Mouse (Mus musculus): ENCODE results near the gene Ackr3. TPM values are rescaled to one million over a fixed set of nuclear protein-coding genes. Genes with fewer than 3 reads are reported as not detected.

The Ackr3 gene
- polyA plus RNA-seq, 1 experiment from 2014 or later, result 27.0 TPM

DNA sequence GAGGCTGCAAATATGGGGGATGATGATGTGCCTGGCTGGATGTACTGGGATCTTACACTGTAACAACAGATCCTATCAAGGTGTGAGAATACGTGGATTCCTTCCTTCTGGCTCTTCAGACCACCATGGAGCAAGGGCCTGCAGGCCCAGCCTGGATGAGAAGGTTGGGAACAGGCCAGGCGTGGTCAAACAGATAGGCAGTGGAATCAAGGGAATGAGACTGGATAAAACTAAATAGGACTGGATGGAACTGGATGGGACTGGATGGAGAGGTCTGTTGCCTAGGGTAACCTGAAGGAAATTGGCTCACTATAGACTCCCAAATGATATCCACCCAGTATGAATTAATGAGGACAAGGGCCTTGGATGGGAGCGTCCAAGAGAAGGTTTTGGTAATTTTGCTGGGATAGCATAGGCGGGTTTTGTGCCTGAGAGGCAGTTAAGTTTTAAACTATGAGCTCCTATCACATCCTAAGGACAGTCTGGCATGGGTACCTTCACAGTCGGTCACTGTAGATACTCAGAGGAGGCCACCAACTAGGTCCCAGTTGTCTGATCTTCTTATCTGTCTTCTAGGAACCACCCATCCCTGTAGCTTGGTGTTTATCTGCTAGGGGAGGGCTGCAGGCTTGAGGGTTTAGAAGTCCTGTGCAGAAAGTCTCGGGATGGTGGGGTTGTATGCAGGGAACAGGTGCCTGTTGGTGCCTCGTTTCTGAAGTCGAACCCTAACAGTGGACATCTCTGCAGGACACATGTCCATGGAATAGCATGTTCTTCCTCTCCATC, 44.2 kb downstream of the Ackr3 start:
- H3K9ac ChIP-seq (ENCODE audit: low read length), result no peak overlapping the region
- H3K4me3 ChIP-seq (ENCODE audit: low read length), result no peak overlapping the region
- H3K36me3 ChIP-seq (ENCODE audit: control insufficient read depth, insufficient read depth), result no peaks in the 10 kb centered on the region
- H3K9me3 ChIP-seq (replicated peaks; ENCODE audit: control insufficient read depth, low read length), result no peaks in the 10 kb centered on the region
- no peaks in the 10 kb centered on the region for H3K27me3 ChIP-seq (ENCODE audit: control insufficient read depth, insufficient read depth, low read length)
- 85% methylated on average over 8 of the region's 8 CpGs for WGBS
- no peaks in the 10 kb centered on the region for H3K4me1 ChIP-seq (ENCODE audit: control insufficient read depth, insufficient read depth, low read length)
- H3K4me2 ChIP-seq (ENCODE audit: low read depth, low read length), result no peak overlapping the region
- no peak for ATAC-seq (replicated peaks; ENCODE audit: extremely low read depth, insufficient read depth, low FRiP score)
- H3K27ac ChIP-seq (ENCODE audit: low read length), result no peak overlapping the region

- H3K4me3 ChIP-seq (ENCODE audit: low read length), result no peak overlapping the region
- H3K36me3 ChIP-seq (ENCODE audit: control insufficient read depth, insufficient read depth), result no peaks in the 10 kb centered on the region
- no peak overlapping the region for H3K27ac ChIP-seq (ENCODE audit: low read length)
- no peak overlapping the region for H3K4me2 ChIP-seq (ENCODE audit: low read depth, low read length)
- H3K27me3 ChIP-seq (ENCODE audit: control insufficient read depth, insufficient read depth, low read length), result no peaks in the 10 kb centered on the region
- no peaks in the 10 kb centered on the region for H3K4me1 ChIP-seq (ENCODE audit: control insufficient read depth, insufficient read depth, low read length)
- no peak for ATAC-seq (replicated peaks; ENCODE audit: extremely low read depth, insufficient read depth, low FRiP score)
- no peaks in the 10 kb centered on the region for H3K9me3 ChIP-seq (replicated peaks; ENCODE audit: control insufficient read depth, low read length)
- H3K9ac ChIP-seq (ENCODE audit: low read length), result no peak overlapping the region
- WGBS, result 80% methylated on average over 9 of the region's 9 CpGs
These were observed 45.4 kb downstream of the Ackr3 start for GRCm38 (mm10) chr1:90248966-90249735.

DNA sequence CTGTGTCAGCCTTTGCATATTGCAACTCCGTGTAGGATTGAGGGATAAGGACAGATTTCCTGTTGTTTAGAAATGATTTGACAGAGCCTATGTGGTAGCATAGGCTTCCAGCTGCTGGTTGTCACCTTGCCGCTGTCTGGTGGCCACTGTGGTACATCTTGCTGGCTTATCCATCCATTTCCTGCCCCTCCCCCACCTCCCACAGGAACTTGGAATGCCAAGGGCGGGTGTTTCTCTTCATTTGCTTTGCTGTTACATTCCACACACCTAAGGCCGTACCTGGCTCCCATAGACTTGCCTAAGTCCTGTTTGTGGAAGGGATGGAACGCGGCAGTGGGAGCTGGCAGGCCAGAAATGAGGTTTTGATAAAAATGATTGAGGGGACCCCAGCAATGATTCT, 46.6 kb downstream of the Ackr3 start:
- Histone ChIP-seq H3K27ac (ENCODE audit: low read length) (no peak overlapping the region), H3K9ac (ENCODE audit: low read length) (no peak overlapping the region), H3K4me3 (ENCODE audit: low read length) (no peak overlapping the region), H3K27me3 (ENCODE audit: control insufficient read depth, insufficient read depth, low read length) (no peaks in the 10 kb centered on the region), H3K4me2 (ENCODE audit: low read depth, low read length) (no peak overlapping the region), H3K4me1 (ENCODE audit: control insufficient read depth, insufficient read depth, low read length) (no peaks in the 10 kb centered on the region), H3K36me3 (ENCODE audit: control insufficient read depth, insufficient read depth) (no peaks in the 10 kb centered on the region), H3K9me3 (replicated peaks; ENCODE audit: control insufficient read depth, low read length) (no peaks in the 10 kb centered on the region)
- no peak for ATAC-seq (replicated peaks; ENCODE audit: extremely low read depth, insufficient read depth, low FRiP score)
- 66% methylated on average over 6 of the region's 6 CpGs for WGBS

- no peak overlapping the region for H3K27ac ChIP-seq (ENCODE audit: low read length)
- no peaks in the 10 kb centered on the region for H3K9me3 ChIP-seq (replicated peaks; ENCODE audit: control insufficient read depth, low read length)
- WGBS, result 86% methylated on average over 3 of the region's 3 CpGs
These were observed 47.4 kb downstream of the Ackr3 start for GRCm38 (mm10) chr1:90251156-90251555.

GRCm38 (mm10) chr1:90253465-90253864, 49.7 kb downstream of the Ackr3 start:
- WGBS, result 80% methylated on average over 10 of the region's 10 CpGs
- Histone ChIP-seq H3K9ac (ENCODE audit: low read length) (no peak overlapping the region), H3K4me3 (ENCODE audit: low read length) (no peak overlapping the region), H3K4me2 (ENCODE audit: low read depth, low read length) (no peak overlapping the region), H3K27me3 (ENCODE audit: control insufficient read depth, insufficient read depth, low read length) (no peaks in the 10 kb centered on the region), H3K4me1 (ENCODE audit: control insufficient read depth, insufficient read depth, low read length) (0 out of 2 replicates have a peak, but pooled peaks cover 6% of the 10 kb centered on the region), H3K9me3 (replicated peaks; ENCODE audit: control insufficient read depth, low read length) (no peaks in the 10 kb centered on the region), H3K36me3 (ENCODE audit: control insufficient read depth, insufficient read depth) (no peaks in the 10 kb centered on the region), H3K27ac (ENCODE audit: low read length) (no peak overlapping the region)
- no peak for ATAC-seq (replicated peaks; ENCODE audit: extremely low read depth, insufficient read depth, low FRiP score)

More at GRCm38 (mm10) chr1:90251156-90251555, 47.4 kb downstream of the Ackr3 start:
- Histone ChIP-seq H3K27me3 (ENCODE audit: control insufficient read depth, insufficient read depth, low read length) (no peaks in the 10 kb centered on the region), H3K4me1 (ENCODE audit: control insufficient read depth, insufficient read depth, low read length) (no peaks in the 10 kb centered on the region), H3K4me2 (ENCODE audit: low read depth, low read length) (no peak overlapping the region), H3K36me3 (ENCODE audit: control insufficient read depth, insufficient read depth) (no peaks in the 10 kb centered on the region), H3K4me3 (ENCODE audit: low read length) (no peak overlapping the region), H3K9ac (ENCODE audit: low read length) (no peak overlapping the region)
- no peak for ATAC-seq (replicated peaks; ENCODE audit: extremely low read depth, insufficient read depth, low FRiP score)

DNA sequence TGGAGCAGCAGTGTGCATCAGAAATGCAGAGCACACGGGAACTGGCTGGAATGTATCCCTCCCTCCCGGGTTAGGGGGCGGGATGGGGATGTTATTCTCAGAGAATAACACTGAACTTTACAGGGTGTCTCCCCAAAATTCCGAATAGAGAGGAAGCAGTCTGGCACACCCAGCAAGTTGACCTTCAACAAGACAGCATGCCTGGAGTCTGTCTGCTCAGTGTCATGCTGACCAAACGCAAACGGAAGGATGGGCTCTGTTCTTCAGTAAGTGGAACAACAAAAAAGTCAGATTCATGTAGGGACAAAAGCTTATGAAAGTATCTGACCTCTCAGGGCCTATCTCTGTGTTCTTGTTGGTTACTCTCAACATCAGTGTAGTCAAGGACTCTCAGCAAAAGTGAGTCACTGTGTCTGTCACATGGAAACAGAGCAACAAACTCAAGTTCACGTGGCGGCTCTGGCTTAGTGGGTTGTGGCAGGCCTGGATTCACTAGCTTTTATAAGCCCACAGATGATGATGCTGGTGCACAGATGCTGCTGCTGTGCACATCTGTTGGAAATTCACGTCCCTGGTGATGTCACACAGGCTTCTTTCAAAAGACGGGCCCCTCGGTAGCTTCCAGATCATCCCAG, 54.6 kb downstream of the Ackr3 start:
- 0 out of 2 replicates have a peak, but pooled peaks cover 6% of the 10 kb centered on the region for H3K4me1 ChIP-seq (ENCODE audit: control insufficient read depth, insufficient read depth, low read length)
- H3K4me3 ChIP-seq (ENCODE audit: low read length), result no peak overlapping the region
- H3K27me3 ChIP-seq (ENCODE audit: control insufficient read depth, insufficient read depth, low read length), result no peaks in the 10 kb centered on the region
- no peaks in the 10 kb centered on the region for H3K9me3 ChIP-seq (replicated peaks; ENCODE audit: control insufficient read depth, low read length)
- WGBS, result 70% methylated on average over 11 of the region's 11 CpGs
- no peaks in the 10 kb centered on the region for H3K36me3 ChIP-seq (ENCODE audit: control insufficient read depth, insufficient read depth)
- no peak for ATAC-seq (replicated peaks; ENCODE audit: extremely low read depth, insufficient read depth, low FRiP score)
- H3K9ac ChIP-seq (ENCODE audit: low read length), result no peak overlapping the region
- H3K4me2 ChIP-seq (ENCODE audit: low read depth, low read length), result no peak overlapping the region
- no peak overlapping the region for H3K27ac ChIP-seq (ENCODE audit: low read length)

GRCm38 (mm10) chr1:90260704-90261581, 57.2 kb downstream of the Ackr3 start:
- H3K4me3 ChIP-seq (ENCODE audit: low read length), result no peak overlapping the region
- no peak for ATAC-seq (replicated peaks; ENCODE audit: extremely low read depth, insufficient read depth, low FRiP score)
- WGBS, result 77% methylated on average over 11 of the region's 11 CpGs

GRCm38 (mm10) chr1:90262380-90262779, 58.6 kb downstream of the Ackr3 start:
- Histone ChIP-seq H3K4me3 (ENCODE audit: low read length) (no peak overlapping the region), H3K4me1 (ENCODE audit: control insufficient read depth, insufficient read depth, low read length) (no peaks in the 10 kb centered on the region), H3K36me3 (ENCODE audit: control insufficient read depth, insufficient read depth) (no peaks in the 10 kb centered on the region), H3K9me3 (replicated peaks; ENCODE audit: control insufficient read depth, low read length) (no peaks in the 10 kb centered on the region), H3K27me3 (ENCODE audit: control insufficient read depth, insufficient read depth, low read length) (0 out of 2 replicates have a peak, but pooled peaks cover 3% of the 10 kb centered on the region), H3K4me2 (ENCODE audit: low read depth, low read length) (no peak overlapping the region), H3K9ac (ENCODE audit: low read length) (no peak overlapping the region), H3K27ac (ENCODE audit: low read length) (no peak overlapping the region)
- 53% methylated on average over 8 of the region's 8 CpGs for WGBS
- ATAC-seq (replicated peaks; ENCODE audit: extremely low read depth, insufficient read depth, low FRiP score), result no peak

More at GRCm38 (mm10) chr1:90260704-90261581, 57.2 kb downstream of the Ackr3 start:
- no peak overlapping the region for H3K4me2 ChIP-seq (ENCODE audit: low read depth, low read length)
- no peaks in the 10 kb centered on the region for H3K27me3 ChIP-seq (ENCODE audit: control insufficient read depth, insufficient read depth, low read length)
- H3K9ac ChIP-seq (ENCODE audit: low read length), result no peak overlapping the region
- H3K27ac ChIP-seq (ENCODE audit: low read length), result no peak overlapping the region
- no peaks in the 10 kb centered on the region for H3K9me3 ChIP-seq (replicated peaks; ENCODE audit: control insufficient read depth, low read length)
- H3K36me3 ChIP-seq (ENCODE audit: control insufficient read depth, insufficient read depth), result no peaks in the 10 kb centered on the region
- H3K4me1 ChIP-seq (ENCODE audit: control insufficient read depth, insufficient read depth, low read length), result 0 out of 2 replicates have a peak, but pooled peaks cover 6% of the 10 kb centered on the region
